Mouse (Mus musculus) layer of hippocampus, adult 9-10 months (tissue): ENCODE data around the gene Magi1.

Experiments used
- DNase-seq: peaks from one replicate; pipeline ENCODE4 v3.0.0; 2022; ENCODE audit warnings: low spot score

Gene Magi1

DNA sequence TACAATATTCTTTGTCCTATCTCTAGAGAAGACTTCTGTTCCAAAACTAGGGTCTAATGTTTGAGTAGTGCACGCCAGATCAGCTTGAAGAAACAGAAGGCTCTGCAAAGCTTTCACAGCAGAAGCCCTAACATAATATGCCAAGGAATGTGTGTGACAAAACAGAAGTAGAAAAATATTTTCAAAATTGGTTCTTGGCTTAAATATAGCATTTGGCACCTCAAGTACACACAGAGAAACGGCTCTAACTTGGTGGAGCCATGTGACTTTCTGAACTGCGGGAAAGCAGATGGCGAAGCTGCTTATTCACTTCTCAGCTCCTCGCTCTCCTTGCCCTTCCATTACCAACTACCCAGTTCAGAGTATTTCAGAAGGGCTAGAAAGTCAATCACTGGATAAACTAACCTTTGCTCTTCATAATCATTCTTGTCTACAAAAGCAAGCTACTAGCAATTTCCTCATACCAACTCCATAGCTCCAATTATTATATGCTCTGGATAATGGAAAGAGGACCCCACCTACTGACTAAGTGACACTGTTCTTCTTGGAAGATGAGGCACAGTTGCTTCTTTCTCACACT is 320.9 kb downstream of the Magi1 start:
- DNase-seq, result no peak

DNA sequence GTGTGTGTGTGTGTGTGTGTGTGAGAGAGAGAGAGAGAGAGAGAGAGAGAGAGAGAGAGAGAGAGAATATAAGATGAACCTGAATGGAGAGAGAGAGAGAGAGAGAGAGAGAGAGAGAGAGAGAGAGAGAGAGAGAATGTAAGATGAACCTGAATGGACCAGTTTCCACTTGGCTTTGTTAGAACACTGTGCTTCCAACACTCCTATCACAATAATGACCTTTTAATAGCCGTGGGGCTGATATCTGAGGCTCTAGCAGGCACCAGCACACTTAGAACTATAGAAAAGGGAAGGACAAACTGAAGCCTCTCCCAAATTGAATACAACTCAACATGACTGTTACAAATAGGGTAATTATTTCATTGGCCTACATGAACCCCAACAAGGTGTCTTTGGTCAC is 321.9 kb downstream of the Magi1 start:
- DNase-seq, result no peak

- DNase-seq, result no peak
These were observed 326.5 kb downstream of the Magi1 start for GRCm38 (mm10) chr6:93957172-93957571.

DNA sequence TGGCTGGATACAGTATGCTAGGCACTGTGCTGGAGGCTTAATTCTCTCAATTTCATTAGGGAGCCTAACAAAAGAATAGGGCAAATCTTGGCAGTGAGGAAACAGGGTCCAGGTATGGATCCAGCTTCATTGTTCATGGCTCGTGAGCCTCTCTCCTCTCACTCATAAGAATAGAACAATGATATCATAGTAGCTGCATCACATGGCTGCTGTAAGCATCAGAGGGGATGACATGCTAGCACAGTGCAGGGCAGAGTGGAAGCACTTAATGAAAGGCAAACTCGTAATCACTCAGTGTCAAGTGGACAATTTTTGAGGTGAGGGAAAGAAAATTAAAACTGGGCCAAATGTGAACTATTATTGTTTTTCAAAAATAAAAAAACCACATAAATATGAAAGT is 337.1 kb downstream of the Magi1 start:
- no peak for DNase-seq

GRCm38 (mm10) chr6:93936359-93936758 is 347.4 kb downstream of the Magi1 start:
- no peak for DNase-seq

- DNase-seq, result no peak
These were observed 347.9 kb downstream of the Magi1 start for GRCm38 (mm10) chr6:93935793-93936192.

GRCm38 (mm10) chr6:93934700-93935099 is 349.0 kb downstream of the Magi1 start:
- DNase-seq, result no peak

DNA sequence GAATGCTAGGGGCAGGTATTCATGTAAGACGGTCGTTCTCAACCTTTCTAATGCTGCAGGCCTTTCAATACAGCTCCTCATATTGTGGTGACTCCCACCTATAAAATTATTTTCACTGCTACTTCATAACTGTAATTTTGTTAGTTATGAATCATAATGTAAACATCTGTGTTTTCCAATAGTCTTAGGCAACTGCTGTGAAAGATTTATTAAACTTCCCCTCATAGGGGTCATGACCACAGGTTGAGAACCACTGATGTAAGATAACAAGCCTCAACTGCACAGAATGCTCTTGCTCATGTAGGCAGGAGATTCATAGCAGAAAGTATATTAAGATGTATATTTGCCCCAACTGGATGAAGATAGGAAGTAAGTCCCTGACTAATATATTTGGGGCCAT is 359.1 kb downstream of the Magi1 start:
- no peak for DNase-seq

- no peak for DNase-seq
These were observed 359.7 kb downstream of the Magi1 start for GRCm38 (mm10) chr6:93923972-93924371.

DNA sequence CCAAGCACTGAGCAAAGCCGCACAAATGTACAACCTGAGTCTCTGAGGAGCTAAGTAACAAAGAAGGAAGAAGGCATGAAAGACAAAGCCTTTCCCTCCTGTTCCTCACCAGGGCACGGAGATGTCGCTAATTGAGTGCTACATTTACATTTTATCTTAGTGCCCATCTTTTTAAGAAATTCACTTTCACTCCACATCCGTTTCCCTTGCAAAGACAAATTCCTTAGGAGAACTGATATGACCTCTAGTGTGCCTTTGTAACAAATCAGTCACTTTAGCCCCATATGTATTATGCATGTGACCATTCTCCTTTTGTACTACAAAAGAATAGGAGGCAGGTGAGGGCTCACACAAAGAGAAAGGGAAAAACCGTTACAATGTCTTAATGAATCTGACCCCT is 360.4 kb downstream of the Magi1 start:
- DNase-seq, result no peak

DNA sequence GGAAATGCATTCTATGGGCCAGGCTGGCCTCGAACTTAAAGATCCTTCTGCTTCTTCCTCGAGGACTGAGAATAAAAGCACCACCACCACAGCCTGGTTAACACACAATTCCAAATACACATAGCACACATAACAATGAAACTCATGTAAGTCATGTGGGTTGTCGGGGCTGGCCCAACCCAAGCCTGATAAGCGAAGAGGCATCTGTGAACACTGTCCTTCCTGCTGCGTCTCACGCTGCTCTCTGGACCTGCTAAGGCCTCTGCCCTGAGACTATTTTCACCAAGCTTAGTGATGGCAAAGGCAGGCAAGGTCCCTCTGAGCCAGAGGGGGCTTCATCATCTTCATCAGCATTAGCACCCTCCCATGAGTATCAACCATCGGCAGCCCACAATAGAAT is 360.8 kb downstream of the Magi1 start:
- DNase-seq, result no peak

GRCm38 (mm10) chr6:93913226-93913861 is 370.4 kb downstream of the Magi1 start:
- DNase-seq, result peak; percentile 15

DNA sequence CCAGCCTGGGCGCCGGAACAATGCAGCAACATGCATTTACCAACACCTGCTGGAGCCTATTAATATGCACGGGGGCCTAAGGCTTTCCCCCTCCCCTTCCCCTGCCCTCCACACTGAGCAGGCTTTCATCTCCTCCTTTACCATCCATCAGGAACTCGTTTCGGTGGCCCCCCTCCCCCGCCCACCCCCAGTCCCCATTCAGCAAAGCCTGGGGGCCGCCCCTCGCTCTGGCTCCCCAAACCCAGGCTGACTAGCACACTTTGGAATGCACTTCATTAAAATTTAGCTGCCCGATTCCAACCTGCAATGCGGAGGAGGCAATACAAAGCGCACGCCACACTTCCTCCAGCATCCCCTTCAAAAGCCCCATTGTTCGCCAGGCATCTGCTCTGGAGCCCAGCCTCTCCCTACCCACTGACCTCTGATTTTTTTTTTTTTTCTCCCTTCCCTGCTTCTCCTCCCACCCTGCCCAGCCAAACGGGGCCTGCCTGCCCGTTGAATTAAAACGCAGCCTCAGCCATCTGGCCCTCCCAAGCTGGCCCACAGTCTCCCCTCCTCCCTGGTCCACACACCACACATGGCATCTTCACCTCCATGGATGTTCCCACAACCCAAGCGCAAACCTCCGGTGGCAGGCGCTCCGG is 371.0 kb downstream of the Magi1 start:
- peak; percentile 25 for DNase-seq

- peak; percentile 24 for DNase-seq
These were observed 371.6 kb downstream of the Magi1 start for GRCm38 (mm10) chr6:93912003-93912581.

- no peak for DNase-seq
These were observed 372.3 kb downstream of the Magi1 start for GRCm38 (mm10) chr6:93911420-93911819.

- no peak for DNase-seq
These were observed 373.7 kb downstream of the Magi1 start for GRCm38 (mm10) chr6:93909976-93910375.

- no peak for DNase-seq
These were observed 378.7 kb downstream of the Magi1 start for GRCm38 (mm10) chr6:93904987-93905386.

- no peak for DNase-seq
These were observed 381.5 kb downstream of the Magi1 start for GRCm38 (mm10) chr6:93902239-93902638.

- DNase-seq, result no peak
These were observed 382.3 kb downstream of the Magi1 start for GRCm38 (mm10) chr6:93901408-93901807.

DNA sequence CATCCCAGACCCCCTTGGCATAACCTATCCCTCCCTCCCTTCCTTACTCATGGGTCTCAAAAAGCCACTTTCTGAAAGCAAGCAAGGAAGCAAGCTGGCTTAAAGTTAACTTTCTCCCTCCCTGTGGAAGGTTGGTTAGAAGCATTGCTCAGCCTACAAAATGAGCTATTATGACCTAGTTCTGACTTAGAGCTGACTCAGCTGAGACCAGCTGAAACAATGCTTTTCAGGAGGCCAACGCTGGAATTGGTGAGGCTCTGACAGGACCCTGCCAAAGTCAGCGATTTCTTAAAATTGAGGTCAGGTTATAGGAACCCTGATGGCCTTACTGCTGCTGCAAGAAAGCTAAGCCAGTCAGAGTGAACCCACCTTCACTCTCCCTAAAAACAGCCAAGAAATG is 386.2 kb downstream of the Magi1 start:
- DNase-seq, result no peak

GRCm38 (mm10) chr6:93895721-93896120 is 388.0 kb downstream of the Magi1 start:
- no peak for DNase-seq

- DNase-seq, result no peak
These were observed 389.8 kb downstream of the Magi1 start for GRCm38 (mm10) chr6:93893956-93894355.

- no peak for DNase-seq
These were observed 390.8 kb downstream of the Magi1 start for GRCm38 (mm10) chr6:93892922-93893321.
